Mouse (Mus musculus) neutrophil, adult 5-6 weeks (primary cell): ENCODE data around the gene Pam. TPM values are rescaled to one million over a fixed set of nuclear protein-coding genes. Genes with fewer than 3 reads are reported as not detected.

Experiments used
- ATAC-seq: fragments of 151-379, 151-347 bp; 2 replicates; pipeline ENCODE4 v1.8.0; 2017; ENCODE audit warnings: mild to moderate bottlenecking, moderate TSS enrichment; ENCODE audit not compliant: insufficient number of reproducible peaks, poor library complexity, low FRiP score, severe bottlenecking; ENCODE audit errors: extremely low read depth
- total RNA-seq: library from RNA; stranded (forward); fragments of 200-1000 nt; gene quantifications from 2 replicates; pipeline ENCODE4 v1.2.3, GENCODE M21; 2017

Pam gene
- total RNA-seq, 1 experiment from 2014 or later: 7.8 TPM

DNA sequence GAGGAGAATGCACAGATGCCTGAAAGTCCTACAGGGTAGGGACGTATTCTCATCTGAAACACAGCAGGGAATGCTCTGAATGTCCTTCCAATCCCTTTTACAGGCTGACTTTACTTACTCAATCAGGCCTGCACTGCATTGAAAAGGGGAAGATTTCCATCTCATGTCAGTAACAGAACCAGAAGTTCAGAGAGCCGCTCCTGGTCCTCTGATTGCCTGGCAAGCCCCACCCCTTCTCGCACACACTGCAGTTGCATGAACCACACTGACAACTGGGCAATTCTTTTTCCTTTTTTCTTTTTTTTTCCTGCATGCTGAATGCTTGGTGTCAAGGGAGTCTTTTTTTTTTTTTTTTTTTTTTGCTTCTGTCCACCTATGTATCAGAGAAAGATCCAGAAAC lies 11.9 kb downstream of the Pam start:
- no peak for ATAC-seq

DNA sequence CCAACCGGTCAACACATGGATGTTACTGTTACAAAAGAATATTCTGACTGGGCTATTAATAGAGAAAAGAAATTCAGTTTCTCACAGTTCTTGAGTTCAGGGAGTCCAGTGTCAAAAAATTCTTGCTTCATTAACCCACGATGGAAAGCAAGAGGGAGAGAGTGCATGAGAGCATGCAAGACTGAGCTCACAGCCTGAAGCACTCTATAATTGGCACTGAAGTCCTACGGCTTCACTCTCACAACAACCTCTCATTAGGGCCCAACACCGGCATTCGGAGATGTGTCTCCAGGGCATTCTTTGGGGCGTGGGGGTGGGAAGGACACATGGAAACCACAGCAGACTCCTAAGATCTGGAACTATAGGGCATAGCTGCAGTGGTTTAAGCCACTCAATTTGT lies 12.5 kb downstream of the Pam start:
- no peak for ATAC-seq

DNA sequence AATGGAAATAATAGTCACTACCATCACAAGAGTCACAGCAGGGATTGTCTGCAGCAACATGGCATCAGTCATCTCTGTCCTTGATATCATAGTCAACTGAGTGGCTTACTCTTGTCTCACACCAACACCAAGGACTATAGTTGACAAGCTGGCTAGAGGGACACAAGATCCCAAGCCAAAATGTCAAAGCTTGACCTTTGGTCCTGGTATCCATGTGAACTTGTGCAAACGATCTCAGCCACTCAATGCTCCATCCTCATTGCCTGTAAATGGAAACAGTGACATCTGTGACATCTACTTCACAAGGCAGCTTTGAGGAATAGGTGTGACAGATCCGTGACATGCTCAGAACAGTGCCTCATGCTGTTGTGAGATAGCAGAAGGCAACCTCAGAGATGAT lies 15.0 kb downstream of the Pam start:
- no peak for ATAC-seq

DNA sequence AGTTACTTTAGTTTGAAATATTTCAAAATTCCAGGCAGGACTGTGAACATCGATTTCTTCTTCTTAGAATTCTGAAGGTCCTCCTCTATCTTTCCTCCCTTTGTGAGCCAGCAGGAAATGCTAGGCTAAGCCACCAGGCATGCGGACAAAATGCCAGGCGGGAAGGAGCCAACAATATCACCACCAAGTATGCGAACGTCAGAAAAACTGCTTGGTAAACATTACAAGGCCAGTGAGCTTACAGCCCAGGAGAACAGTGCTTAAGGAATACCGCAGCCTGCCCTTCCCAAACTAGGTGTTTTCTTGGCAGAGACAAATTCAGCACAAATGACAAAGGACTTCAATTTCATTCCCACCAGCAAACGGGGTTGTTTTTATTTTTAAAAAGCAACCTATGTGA lies 15.8 kb downstream of the Pam start:
- ATAC-seq: no peak

DNA sequence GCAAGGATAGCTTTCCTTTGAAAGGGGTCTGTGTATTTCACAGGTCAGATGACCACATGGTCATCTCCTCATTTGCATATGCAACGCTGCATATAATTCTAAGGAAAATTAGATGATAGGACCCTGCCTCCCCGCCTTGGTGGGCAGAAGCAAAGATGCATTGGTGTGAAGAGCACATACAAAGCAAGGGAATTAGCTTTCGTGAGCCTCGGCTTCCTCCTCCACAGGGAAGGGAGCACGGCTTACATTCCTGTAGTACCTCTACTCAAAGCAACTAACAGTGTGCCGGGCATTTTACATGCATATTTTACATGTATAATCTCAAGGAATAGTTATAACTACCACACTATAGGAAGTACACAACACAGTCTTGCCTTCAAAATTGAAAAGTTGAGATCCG lies 16.7 kb downstream of the Pam start:
- ATAC-seq: no peak

DNA sequence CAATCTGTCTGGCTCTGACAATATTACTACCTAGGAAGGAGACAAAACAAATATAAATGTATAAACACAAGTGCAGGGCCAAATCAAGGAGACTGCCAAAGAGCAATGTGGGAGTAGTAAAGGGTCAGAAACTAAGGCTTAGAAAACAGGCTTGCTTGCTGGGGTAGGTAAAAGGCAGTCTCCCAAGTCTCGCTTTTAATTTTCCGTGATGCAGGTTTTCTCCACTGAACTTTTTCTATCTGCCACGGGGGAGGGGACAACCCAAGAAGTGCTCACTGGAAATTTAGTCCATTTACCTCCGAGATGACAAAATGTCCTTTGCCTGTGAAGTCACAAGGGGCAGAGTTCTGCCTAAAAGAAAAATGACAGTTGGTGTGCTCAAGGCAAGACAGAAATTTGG lies 21.6 kb downstream of the Pam start:
- no peak for ATAC-seq

DNA sequence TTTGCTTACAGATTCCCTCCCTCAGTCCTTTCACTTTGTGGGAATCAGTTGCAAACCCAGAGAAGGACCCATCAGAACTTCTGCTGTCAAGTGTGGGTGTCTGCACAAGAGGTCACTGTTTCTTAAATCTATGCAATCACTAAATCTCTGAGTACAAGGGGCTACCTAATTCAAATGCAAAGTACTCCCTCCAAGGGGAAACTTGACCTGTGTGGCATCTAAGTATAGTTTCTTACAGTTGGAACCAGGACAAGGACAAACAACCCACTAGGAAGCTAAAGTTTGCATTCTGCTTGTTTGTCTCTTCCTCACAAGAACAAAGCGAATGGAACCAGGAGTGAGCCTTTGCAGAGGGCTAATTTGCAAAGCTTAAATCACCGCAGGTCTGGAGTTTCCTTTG lies 22.3 kb downstream of the Pam start:
- no peak for ATAC-seq

DNA sequence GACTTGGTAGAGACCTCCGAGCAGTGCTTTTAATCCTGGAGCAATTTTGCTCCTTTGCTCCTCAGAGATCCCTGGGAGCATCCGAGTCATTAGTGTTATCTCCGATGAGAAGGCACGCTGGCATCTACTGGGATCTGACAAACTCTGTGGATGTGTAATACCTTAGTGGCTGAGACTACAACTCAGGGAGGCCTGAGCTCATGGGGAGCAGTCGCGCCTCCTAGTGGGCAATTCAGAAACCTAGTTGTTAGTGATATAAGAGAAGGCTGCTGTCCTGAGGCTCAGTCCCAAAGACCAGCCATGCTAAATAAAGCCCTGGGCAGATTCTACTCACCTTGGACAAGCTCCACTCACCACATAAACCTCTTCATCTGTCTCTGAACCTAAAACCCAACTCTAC lies 23.4 kb downstream of the Pam start:
- 0 out of 2 replicates have a peak, but pooled peaks have one; percentile 6 for ATAC-seq

DNA sequence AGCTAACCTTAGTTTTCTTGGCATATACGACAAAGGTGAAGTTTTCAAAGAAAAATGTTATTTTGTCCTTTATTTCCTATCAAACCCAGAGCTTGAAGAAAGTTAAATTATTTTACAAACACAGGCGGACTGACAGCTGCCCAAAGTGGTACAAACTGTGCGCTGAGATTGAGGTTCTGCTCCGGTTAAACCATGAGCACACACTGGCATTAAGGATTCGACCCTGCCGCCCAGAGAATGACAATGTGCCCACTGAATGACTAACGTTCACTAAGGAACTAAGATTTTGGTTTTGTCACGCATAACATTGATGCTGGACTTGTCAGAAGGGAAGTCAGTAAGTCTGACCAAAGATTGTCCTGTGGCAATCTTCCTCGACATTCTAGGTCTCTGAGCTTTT lies 24.0 kb downstream of the Pam start:
- ATAC-seq: no peak

DNA sequence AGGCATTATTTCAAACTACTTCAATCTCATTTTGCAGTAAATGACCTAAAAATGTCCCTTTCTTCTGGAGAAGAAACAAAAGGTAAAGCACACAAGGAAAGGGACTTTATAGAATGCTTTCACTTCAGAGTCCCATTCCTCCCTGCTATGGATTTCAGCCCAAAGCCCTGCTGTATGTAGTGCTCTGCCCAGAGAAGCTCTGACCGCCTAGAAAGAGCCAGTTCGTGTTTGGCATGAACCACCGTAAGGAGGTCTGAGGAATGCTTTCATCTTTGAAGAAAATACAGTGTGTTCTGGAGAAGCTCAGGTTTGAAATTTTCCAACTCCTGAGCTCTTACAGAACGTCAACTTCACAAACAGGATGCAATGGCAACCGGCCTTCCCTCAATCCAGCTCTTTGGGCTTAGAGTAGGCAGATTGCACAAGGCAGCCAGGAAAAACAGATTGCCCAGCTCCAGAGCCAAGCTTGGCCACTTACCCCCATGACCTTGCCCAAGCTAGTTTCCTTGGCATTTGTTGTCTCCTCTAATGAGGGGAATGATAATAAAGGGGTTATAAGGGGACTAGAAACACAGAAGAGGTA lies 24.6 kb downstream of the Pam start:
- no peak for ATAC-seq

DNA sequence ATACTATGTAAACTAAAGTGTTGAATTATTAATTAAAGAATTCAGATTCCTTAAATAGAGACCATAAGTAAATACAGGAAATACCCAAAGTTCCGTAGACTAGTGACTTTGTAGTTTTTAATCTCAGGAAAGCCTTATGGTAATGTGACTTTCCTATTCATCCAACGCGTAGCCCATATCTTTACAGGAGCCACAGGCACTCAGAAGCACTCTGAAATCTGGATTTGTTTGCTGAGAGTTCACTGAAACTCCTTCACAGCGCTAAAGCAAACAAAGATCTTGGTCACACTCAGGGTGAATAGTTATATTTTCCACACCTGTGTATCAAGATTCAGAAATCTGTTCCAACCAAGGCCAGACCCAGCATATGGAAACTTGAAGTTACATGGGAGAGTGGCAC lies 27.3 kb downstream of the Pam start:
- no peak for ATAC-seq

DNA sequence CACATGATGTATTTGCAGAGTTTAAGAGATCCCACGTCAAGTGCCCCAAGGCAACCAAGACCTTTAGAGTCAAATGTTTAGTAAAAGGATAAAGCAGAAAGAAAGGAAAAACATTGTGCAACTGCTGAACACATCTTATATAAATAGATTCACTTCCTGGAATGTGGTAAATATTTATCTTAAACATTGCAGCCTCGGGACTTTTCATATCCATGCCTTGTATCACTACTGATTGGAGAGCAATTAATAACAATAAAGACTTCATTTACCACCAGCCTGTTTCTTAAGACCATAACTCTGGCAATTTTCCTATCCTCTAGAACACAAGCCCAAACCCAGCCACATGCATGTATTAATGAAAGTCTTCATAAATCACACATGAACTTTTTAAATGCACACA lies 33.4 kb downstream of the Pam start:
- ATAC-seq: no peak

DNA sequence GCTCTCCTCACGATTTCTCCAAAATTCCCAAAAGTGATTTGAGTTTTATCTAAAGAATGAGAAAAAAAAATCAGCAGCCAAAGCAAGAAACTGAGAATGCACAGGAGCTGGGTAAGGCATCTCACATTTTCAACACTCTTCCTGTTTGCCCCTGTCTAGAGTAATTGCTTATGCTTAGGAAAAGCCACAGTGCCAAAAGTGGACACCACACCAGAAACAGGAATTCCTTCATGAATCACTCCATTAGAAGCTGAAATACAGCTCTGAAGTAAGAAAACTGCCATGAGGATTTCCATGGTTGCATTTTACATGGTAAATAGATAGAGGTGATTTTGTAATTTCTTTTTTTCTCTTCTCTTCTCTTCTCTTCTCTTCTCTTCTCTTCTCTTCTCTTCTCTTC lies 36.0 kb downstream of the Pam start:
- no peak for ATAC-seq

DNA sequence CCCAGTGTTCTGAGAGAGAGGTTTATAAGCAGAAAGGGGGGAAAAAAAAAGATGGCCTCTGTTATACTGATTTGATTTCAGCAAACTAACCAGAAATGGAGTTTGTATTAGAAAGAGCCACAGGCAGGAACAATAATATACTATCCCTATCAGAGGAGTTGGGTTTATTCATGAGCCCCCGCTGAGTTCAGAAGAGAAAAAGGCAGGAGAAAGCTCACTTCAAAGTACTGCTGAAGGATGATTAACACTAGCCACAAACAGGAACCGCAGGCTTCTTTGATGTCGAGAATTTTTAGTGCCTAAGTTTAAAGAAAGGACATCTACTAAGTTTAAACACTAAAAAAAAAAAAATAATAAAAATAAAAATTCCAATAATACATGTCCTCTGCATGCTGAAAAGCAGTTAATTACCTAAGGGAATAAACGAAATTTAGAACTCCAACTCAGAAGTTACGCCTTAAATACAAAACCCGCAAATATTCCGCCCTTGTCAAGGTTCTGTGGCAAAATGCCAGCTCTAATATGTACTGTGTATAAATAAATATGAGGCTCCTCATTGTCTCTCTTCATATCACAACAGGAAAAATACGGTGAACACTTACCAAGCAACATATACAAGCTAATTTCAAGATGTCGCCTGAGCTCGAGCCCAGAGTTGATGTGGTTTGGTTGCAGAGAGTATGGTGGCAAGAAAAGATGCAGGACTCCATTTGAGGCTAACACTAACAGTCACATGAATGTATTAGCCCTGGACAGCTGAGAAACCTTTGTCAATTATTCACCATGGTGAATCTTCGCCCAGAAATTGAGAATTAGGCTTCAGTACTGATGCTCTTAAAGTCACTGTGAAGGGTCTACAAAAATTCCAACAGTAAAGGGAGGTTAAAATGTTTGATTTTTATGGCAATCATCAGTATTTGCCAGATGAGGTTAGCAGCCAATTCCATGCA lies 38.2 kb downstream of the Pam start:
- no peak for ATAC-seq

DNA sequence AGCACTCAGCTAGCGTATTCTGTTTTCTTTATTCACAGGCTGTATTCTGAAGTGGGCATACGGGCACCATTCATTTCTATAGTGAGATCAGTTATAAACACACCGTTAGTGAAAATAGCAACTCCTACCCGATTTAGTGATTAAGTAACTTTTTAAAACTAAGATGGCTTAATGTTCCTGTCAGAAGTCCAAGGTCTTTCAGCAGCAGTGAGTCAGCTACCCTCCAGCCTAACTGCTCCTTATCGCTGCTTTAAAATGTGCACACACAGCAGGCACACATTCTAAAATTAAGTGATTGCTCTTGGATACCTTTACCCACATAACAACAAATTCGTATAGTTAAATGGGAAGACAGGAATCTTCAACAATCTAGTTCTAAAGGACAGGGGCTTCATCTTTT lies 39.2 kb downstream of the Pam start:
- no peak for ATAC-seq

DNA sequence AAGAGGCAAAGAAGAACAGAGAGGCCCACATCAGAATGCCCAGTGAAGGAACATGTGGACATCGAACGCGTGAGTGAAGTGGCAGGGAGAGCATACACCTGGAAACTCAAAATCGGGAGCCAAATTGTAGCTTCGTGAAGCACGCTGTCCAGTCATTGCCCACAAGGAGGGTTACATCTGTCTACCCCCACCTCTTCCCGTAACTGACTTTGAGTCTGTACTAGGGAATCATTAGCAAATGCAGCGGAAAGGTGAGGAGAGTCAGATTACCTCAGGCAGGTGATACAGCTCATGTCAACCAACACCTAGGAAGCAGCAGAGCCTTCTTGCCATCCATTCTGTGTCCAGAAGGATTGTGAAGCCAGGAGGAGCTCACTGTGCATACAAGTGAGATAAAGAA lies 39.9 kb downstream of the Pam start:
- ATAC-seq: no peak

DNA sequence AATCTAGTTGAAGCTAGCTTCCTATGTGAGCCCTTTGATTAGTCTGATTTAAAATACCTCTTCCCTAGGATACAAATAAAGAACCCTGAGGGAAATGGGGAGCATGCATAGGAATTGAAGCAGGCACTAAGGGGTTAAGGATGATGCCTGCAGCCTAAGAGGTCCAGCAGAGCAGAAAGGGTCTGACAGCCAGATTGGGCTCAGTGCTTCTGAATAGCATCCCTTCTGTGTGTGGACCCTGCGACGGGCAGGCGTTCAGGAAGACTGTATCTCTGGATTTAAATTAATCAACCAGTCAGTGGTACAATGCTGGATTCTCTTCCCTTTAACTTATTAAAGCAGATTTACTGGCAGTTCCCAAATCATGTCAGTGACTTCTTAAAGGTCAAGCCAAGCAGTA lies 41.5 kb downstream of the Pam start:
- no peak for ATAC-seq

DNA sequence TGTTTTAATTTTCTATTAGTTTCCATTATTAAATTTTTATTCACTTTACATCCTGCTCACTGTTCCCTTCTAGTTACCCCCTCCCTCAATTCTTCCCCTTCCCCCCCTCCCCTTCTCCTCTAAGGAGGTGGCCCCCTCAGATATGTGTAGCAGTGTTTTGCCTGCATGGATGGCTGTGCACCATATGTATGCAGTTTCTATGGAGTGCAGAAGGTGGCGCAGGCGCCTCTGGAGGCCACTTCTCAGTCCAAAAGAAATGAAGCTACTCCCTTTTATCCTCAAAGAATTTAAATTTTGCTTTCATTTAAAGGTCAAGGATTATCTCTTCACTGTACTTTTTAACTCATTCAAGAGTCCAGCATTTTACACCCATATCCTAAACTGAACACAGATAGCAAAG lies 42.0 kb downstream of the Pam start:
- no peak for ATAC-seq

DNA sequence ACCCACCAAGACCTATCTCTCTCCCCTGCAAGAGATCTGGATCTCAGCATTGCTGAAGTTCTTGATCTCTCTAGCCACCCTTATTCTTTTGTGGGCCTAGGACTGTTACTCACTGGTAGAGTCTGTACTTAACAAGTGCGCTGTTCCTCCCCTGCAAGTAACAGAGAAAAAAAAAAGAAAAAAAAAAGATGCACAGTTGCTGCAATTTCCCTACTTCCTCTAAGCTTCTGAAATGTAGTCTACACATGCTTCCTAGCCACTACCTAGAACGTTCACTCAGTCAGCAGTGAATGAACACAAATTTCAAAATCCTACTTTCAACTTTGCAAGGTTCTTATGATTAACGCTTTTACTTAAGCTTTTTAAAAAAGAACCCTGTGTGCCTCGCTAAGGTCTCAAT lies 42.7 kb downstream of the Pam start:
- no peak for ATAC-seq

DNA sequence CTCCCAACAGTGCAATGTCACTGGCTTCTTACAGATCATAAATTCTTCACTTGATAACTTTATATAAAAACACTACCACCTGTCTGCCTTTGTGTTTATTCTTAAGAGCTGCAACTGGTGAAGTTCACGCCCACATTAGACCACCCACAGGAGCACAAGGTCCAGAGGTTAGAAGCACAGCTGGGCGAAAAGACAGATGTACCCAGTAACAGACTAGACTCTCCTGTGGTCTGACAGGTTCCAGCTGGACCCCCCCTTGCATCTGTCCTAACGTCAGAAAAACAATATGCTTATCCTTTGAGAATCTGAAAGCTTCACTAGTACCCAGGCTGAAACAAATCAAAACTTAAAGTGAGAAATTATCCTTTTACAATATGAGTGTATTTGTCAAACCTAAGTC lies 44.4 kb downstream of the Pam start:
- ATAC-seq: no peak

DNA sequence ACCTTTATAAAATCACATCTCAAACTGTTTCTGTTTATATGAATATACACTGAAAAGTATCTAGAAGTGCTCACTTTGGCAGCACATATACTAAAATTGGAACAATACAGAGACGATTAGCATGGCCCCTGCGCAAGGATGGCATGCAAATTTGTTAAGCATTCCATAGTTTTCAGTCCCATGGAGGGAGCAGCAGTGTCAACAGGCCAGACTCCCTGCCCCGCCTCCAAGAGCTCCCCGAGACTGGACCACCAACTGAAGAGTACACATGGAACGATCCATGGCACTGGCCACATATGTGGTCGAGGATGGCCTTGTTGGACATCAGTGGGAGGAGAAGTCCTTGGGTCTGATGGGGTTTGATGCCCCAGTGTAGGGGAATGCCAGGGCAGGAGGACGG lies 45.7 kb downstream of the Pam start:
- ATAC-seq: no peak
